Mouse (Mus musculus) lung, postnatal 0 days (tissue): ENCODE data around the gene Phldb2. TPM values are rescaled to one million over a fixed set of nuclear protein-coding genes. Genes with fewer than 3 reads are reported as not detected.

Experiments used
- ATAC-seq: fragments of 200-750 bp; cut with Nextera tagmentation; 2 replicates; pipeline ENCODE4 v1.8.0; 2017; ENCODE audit warnings: moderate library complexity
- DNase-seq: peaks from one replicate; pipeline ENCODE4 v3.0.0-alpha.2; 2016; ENCODE audit warnings: low spot score
- H3K27ac ChIP-seq: fragments of 300-500 bp; sonication (generic); 2 replicates; pipeline ENCODE4 v1.5.1; 2014; ENCODE audit warnings: antibody characterized with exemption, mild to moderate bottlenecking, low read length, mixed read lengths
- H3K27me3 ChIP-seq: fragments of 300-500 bp; sonication (generic); replicated peaks from 2 replicates; pipeline ENCODE4 v1.6.1; 2014; ENCODE audit warnings: low read length, mixed read lengths; ENCODE audit not compliant: insufficient read depth
- H3K36me3 ChIP-seq: fragments of 300-500 bp; sonication (generic); 2 replicates; pipeline ENCODE4 v1.6.1; 2014; ENCODE audit warnings: low read length, mixed read lengths; ENCODE audit not compliant: insufficient read depth
- H3K4me1 ChIP-seq: fragments of 300-500 bp; sonication (generic); 2 replicates; pipeline ENCODE4 v1.6.1; 2014; ENCODE audit warnings: antibody characterized with exemption, low read depth, low read length, mixed read lengths; ENCODE audit not compliant: insufficient read depth
- H3K4me2 ChIP-seq: fragments of 300-500 bp; sonication (generic); replicated peaks from 2 replicates; pipeline ENCODE4 v1.6.1; 2014; ENCODE audit warnings: low read depth, mild to moderate bottlenecking, low read length, moderate library complexity, mixed read lengths
- H3K4me3 ChIP-seq: fragments of 300-500 bp; sonication (generic); 2 replicates; pipeline ENCODE4 v1.5.1; 2014; ENCODE audit warnings: low read depth, low read length
- H3K9ac ChIP-seq: fragments of 300-500 bp; sonication (generic); replicated peaks from 2 replicates; pipeline ENCODE4 v1.6.1; 2014; ENCODE audit warnings: low read depth, mild to moderate bottlenecking
- H3K9me3 ChIP-seq: fragments of 300-500 bp; sonication (generic); 2 replicates; pipeline ENCODE4 v1.6.1; 2016; ENCODE audit warnings: low read length, mixed read lengths
- CTCF ChIP-seq: IDR thresholded peaks from 2 replicates; pipeline ENCODE4 v1.5.1; 2016; ENCODE audit warnings: antibody characterized with exemption, mild to moderate bottlenecking
- EP300 ChIP-seq: IDR thresholded peaks from 2 replicates; pipeline ENCODE4 v1.6.1; 2016; ENCODE audit warnings: antibody characterized with exemption, mild to moderate bottlenecking, control low read depth
- WGBS: fragments of 180-500 bp; shearing (Covaris S2); extraction: QIAGEN DNeasy Blood & Tissue Kit; methylation state at CpG from one replicate; pipeline ENCODE4 v1.1.7; 2014; 5-methylcytosine and 5-hydroxymethylcytosine counted together
- polyA plus RNA-seq: library from polyadenylated mRNA; unstranded; fragments of >200 nt; fragmentation: Nextera tagmentation; extraction: Ambion mirVana; gene quantifications from 2 replicates; pipeline ENCODE4 v1.2.1, GENCODE M21; 2015

Phldb2 gene
- polyA plus RNA-seq, 1 experiment from 2014 or later: 54.2 TPM

DNA sequence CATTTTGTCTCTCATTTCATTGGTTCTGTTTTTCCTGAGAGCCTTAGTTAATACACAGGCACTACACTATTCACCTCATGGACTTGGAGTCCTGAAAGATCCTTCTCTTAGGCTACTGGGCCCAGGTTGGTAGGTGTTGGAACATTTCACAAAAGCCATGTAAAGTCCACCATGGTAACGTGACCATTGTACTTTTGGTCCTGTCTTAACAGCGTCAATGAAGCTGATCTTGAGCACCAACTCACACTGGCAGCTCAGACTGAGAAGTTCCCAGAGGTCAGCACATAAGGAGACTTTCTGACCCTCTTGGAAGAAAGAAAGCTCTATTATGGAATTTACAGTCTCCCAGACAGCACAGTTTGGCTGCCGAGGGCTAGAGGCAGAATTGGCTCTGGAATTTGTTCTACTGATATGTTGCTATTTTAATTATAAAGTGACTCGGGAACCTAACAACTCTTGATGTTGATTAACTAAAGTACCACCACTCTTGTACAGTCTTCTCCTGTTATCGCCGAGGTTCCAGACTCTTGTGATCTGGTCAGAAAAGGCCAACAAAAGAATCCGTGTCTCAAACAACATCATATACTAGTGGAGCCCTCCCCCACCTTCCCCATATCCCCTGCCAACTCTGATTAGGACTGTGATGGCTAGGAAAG, 72.1 kb downstream of the Phldb2 start:
- Histone ChIP-seq H3K27ac (no peak overlapping the region), H3K9me3 (no peaks in the 10 kb centered on the region), H3K27me3 (no peaks in the 10 kb centered on the region), H3K4me3 (no peak overlapping the region), H3K9ac (no peak overlapping the region), H3K36me3 (no peaks in the 10 kb centered on the region), H3K4me2 (no peak overlapping the region), H3K4me1 (0 out of 2 replicates have a peak, but pooled peaks cover 4% of the 10 kb centered on the region)
- WGBS: 53% methylated on average over 7 of the region's 7 CpGs
- DNase-seq (no peak), ATAC-seq (no peak)
- TF ChIP-seq EP300: no peak
- TF ChIP-seq CTCF: no peak

DNA sequence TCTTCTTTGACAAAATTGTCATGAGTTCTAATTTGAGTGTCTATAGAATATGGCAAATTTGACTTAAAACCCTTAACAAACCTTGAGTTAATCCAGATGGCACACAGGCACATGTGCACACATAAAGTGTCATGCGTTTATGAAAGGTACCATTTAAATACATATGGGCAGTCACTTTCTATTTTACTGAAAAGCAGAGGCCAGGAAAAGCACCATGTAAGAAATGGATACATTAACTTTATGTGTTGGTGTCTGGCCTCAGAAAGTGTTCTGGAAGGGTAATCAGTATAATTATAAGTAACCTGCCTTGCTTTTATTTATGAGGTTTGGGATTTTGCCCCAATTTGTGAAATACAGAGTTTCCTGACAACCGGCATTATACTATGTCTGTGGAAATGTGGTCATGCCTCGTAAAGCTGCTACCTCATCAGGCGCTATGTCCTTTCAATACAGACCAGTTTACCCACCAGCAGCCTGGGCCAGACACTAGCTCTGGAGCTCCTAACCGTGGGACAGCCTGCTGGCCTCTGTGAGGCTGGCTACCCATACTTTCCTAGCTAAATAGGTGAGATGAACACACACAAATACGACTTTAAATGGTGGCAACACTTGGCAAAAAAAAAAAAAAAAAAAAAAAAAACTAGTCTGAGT, 73.2 kb downstream of the Phldb2 start:
- no peaks in the 10 kb centered on the region for H3K9me3 ChIP-seq
- H3K4me2 ChIP-seq: no peak overlapping the region
- no peak overlapping the region for H3K4me3 ChIP-seq
- 0 out of 2 replicates have a peak, but pooled peaks cover 4% of the 10 kb centered on the region for H3K4me1 ChIP-seq
- no peaks in the 10 kb centered on the region for H3K36me3 ChIP-seq
- no peak overlapping the region for H3K9ac ChIP-seq
- no peak overlapping the region for H3K27ac ChIP-seq
- no peaks in the 10 kb centered on the region for H3K27me3 ChIP-seq
- no peak for ATAC-seq
- TF ChIP-seq EP300 (no peak), CTCF (no peak)
- no peak for DNase-seq
- 86% methylated on average over 6 of the region's 6 CpGs for WGBS

DNA sequence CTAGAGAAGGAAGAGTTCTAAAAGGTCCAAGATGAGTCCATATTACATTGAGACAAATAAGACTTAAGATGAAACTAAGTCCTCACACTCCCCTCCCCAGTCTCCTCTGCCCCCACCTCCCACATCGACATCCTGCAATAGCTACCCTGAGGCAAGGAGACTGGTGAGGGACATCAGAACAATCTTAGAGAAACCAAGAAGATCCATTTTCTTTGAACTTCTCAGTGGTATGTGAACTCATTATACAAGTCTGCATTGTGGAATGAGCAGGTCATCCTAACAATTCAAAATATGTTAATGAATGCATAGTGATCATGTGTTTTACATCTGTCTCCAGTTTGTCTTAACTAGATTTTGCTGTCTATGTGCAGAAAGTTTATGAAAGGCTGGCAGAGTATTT, 75.7 kb downstream of the Phldb2 start:
- H3K27ac ChIP-seq: no peak overlapping the region
- TF ChIP-seq EP300 (no peak), CTCF (no peak)
- no peaks in the 10 kb centered on the region for H3K36me3 ChIP-seq
- 0 out of 2 replicates have a peak, but pooled peaks cover 4% of the 10 kb centered on the region for H3K4me1 ChIP-seq
- 76% methylated on average over 1 of the region's 1 CpGs for WGBS
- no peak for ATAC-seq
- no peak overlapping the region for H3K4me2 ChIP-seq
- no peaks in the 10 kb centered on the region for H3K9me3 ChIP-seq
- DNase-seq: no peak
- H3K9ac ChIP-seq: no peak overlapping the region
- no peaks in the 10 kb centered on the region for H3K27me3 ChIP-seq
- H3K4me3 ChIP-seq: no peak overlapping the region

DNA sequence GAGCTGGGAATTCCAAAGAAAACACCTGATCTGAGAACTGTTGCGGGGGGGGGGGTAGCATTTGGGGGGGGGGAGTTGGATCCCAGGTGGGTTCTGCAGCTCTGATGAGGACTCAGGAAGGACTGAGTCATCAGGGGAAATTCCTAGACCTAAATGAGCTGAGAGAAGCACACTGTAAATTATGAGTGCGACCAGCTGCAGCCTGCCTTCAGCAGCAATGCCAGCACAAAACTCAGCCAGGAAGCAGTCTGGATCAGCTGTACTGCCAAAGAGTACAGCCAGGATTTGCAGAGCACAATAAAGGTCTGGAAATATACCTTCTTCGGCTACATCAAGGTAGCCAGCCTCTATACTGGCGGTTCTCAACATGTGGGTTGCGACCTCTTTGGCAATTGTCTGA, 76.2 kb downstream of the Phldb2 start:
- H3K9ac ChIP-seq: no peak overlapping the region
- H3K27me3 ChIP-seq: no peaks in the 10 kb centered on the region
- ATAC-seq: peak; percentile 25; the same call in 1 of the 2 replicates
- H3K27ac ChIP-seq: no peak overlapping the region
- DNase-seq: peak; percentile 54
- no peaks in the 10 kb centered on the region for H3K9me3 ChIP-seq
- H3K36me3 ChIP-seq: no peaks in the 10 kb centered on the region
- WGBS: 52% methylated on average over 5 of the region's 5 CpGs
- TF ChIP-seq EP300 (no peak), CTCF (no peak)
- no peak overlapping the region for H3K4me2 ChIP-seq
- H3K4me3 ChIP-seq: no peak overlapping the region
- H3K4me1 ChIP-seq: 0 out of 2 replicates have a peak, but pooled peaks cover 4% of the 10 kb centered on the region

DNA sequence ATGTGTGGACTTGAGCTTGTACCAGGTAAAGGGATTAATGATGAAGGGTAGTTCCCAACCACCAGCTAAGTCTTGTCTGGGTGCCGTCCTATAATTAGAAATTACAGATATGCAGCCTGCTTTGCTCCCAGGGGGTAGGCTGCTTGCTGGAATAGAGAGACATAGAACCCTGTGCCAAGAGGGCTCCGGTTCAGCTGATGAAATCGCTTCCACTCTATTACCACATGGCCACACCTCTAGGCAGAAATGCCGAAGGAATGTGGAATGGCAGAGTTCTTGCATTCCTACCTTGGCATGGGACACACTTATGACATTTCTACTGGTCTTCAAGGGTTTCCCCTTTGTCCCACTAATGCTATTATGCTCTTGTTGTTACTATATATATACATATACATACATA, 80.0 kb downstream of the Phldb2 start:
- Histone ChIP-seq H3K27me3 (no peaks in the 10 kb centered on the region), H3K36me3 (no peaks in the 10 kb centered on the region), H3K9me3 (no peaks in the 10 kb centered on the region), H3K9ac (no peak overlapping the region), H3K4me2 (no peak overlapping the region), H3K4me3 (no peak overlapping the region), H3K27ac (peak overlapping the region; percentile 48), H3K4me1 (peaks cover 15% of the 10 kb centered on the region; the same call in 1 of the 2 replicates)
- WGBS: 38% methylated on average over 4 of the region's 4 CpGs
- peak; percentile 100 for TF ChIP-seq EP300
- TF ChIP-seq CTCF: no peak
- ATAC-seq (peak; percentile 91), DNase-seq (peak; percentile 93)

DNA sequence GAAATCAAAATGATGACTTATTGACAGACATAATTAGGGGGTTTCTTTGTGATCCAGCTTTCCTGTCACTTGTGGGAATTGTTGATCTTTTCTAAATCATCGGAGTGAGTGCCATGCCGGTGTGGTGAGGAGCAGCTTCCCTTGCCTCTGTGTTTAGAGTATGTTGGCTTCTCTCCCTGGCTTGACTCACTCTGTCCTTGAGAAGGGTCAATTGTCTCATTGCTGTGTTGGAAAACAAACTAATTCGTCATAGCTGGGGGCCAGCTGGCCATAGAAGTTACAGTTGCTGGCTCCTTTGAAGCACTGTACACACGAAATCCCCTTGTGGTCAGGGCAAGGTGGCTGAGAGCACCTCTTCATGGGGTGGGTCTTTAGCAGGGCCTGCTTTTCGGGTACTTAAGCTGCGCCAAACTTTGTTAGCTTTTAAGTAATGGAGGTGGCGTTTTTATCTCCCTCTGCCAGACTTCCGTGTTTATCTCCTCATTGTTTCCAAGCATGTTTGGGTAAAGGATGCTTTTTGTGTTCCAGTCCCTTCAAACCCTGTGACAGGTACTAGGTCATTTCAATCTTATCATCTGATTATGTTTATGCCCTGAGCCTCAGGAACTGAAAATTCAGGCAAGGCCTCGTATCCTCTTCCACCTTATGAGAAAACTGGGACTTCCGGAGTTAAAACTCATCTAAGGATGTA, 82.0 kb downstream of the Phldb2 start:
- peak; percentile 85 for ATAC-seq
- H3K36me3 ChIP-seq: no peaks in the 10 kb centered on the region

More for the DNA sequence above, 82.0 kb downstream of the Phldb2 start:
- H3K27ac ChIP-seq: peak overlapping the region; percentile 89
- no peak overlapping the region for H3K9ac ChIP-seq
- DNase-seq: peak; percentile 88
- no peak overlapping the region for H3K4me2 ChIP-seq
- WGBS: 27% methylated on average over 10 of the region's 10 CpGs
- H3K4me1 ChIP-seq: peaks cover 11% of the 10 kb centered on the region; the same call in 1 of the 2 replicates
- H3K4me3 ChIP-seq: no peak overlapping the region
- TF ChIP-seq CTCF (peak; percentile 45), EP300 (peak; percentile 92)
- no peaks in the 10 kb centered on the region for H3K27me3 ChIP-seq
- no peaks in the 10 kb centered on the region for H3K9me3 ChIP-seq
